Mouse (Mus musculus): ENCODE measurements around the gene Ccdc138. TPM values are rescaled to one million over a fixed set of nuclear protein-coding genes. Genes with fewer than 3 reads are reported as not detected.
"Not testable (repeated sequence)": the region's sequence is repeated elsewhere in the genome, so short reads cannot be mapped to it uniquely, and the experiment has no call there.

The Ccdc138 gene
- polyA plus RNA-seq, 1 experiment from 2014 or later: 11.3 TPM

GRCm38 (mm10) chr10:58530896-58531790 lies 33.4 kb downstream of the Ccdc138 start:
- ATAC-seq (replicated peaks): no peak
- H3K27me3 ChIP-seq: no peaks in the 10 kb centered on the region
- no peak overlapping the region for H3K4me2 ChIP-seq (replicated peaks)
- 82% methylated on average over 10 of the region's 10 CpGs for WGBS
- H3K4me1 ChIP-seq: no peaks in the 10 kb centered on the region
- no peak overlapping the region for H3K9ac ChIP-seq (replicated peaks)
- no peak overlapping the region for H3K4me3 ChIP-seq
- 0 out of 2 replicates have a peak, but pooled peaks cover 3% of the 10 kb centered on the region for H3K36me3 ChIP-seq
- H3K27ac ChIP-seq (replicated peaks): no peak overlapping the region
- H3K9me3 ChIP-seq: 0 out of 2 replicates have a peak, but pooled peaks cover 4% of the 10 kb centered on the region

GRCm38 (mm10) chr10:58532177-58532576 lies 34.4 kb downstream of the Ccdc138 start:
- 97% methylated on average over 2 of the region's 2 CpGs for WGBS
- ATAC-seq (replicated peaks): no peak
- no peak overlapping the region for H3K27ac ChIP-seq (replicated peaks)
- H3K9me3 ChIP-seq: 0 out of 2 replicates have a peak, but pooled peaks cover 4% of the 10 kb centered on the region
- no peaks in the 10 kb centered on the region for H3K4me1 ChIP-seq
- no peak overlapping the region for H3K9ac ChIP-seq (replicated peaks)
- 0 out of 2 replicates have a peak, but pooled peaks cover 3% of the 10 kb centered on the region for H3K36me3 ChIP-seq
- H3K4me2 ChIP-seq (replicated peaks): no peak overlapping the region
- H3K4me3 ChIP-seq: no peak overlapping the region
- H3K27me3 ChIP-seq: no peaks in the 10 kb centered on the region

GRCm38 (mm10) chr10:58536276-58536675 lies 38.5 kb downstream of the Ccdc138 start:
- H3K9me3 ChIP-seq; H3K4me3 ChIP-seq; H3K4me1 ChIP-seq; H3K36me3 ChIP-seq; ATAC-seq (replicated peaks); H3K27ac ChIP-seq (replicated peaks); H3K4me2 ChIP-seq (replicated peaks); H3K9ac ChIP-seq (replicated peaks); H3K27me3 ChIP-seq: not testable (repeated sequence)
- WGBS: 90% methylated on average over 5 of the region's 5 CpGs

GRCm38 (mm10) chr10:58540613-58541012 lies 42.9 kb downstream of the Ccdc138 start:
- no peak overlapping the region for H3K4me2 ChIP-seq (replicated peaks)
- WGBS: 49% methylated on average over 13 of the region's 13 CpGs
- no peak overlapping the region for H3K9ac ChIP-seq (replicated peaks)
- H3K27ac ChIP-seq (replicated peaks): no peak overlapping the region
- H3K9me3 ChIP-seq: no peaks in the 10 kb centered on the region
- no peaks in the 10 kb centered on the region for H3K27me3 ChIP-seq
- no peak overlapping the region for H3K4me3 ChIP-seq
- ATAC-seq (replicated peaks): no peak
- H3K4me1 ChIP-seq: no peaks in the 10 kb centered on the region
- peaks cover 9% of the 10 kb centered on the region; the same call in 1 of the 2 replicates for H3K36me3 ChIP-seq

GRCm38 (mm10) chr10:58548739-58549138 lies 51.0 kb downstream of the Ccdc138 start:
- H3K4me1 ChIP-seq: no peaks in the 10 kb centered on the region
- H3K9ac ChIP-seq (replicated peaks): no peak overlapping the region
- H3K27me3 ChIP-seq: no peaks in the 10 kb centered on the region
- no peaks in the 10 kb centered on the region for H3K9me3 ChIP-seq
- ATAC-seq (replicated peaks): no peak
- no peaks in the 10 kb centered on the region for H3K36me3 ChIP-seq
- H3K4me2 ChIP-seq (replicated peaks): no peak overlapping the region
- H3K4me3 ChIP-seq: no peak overlapping the region
- H3K27ac ChIP-seq (replicated peaks): no peak overlapping the region

GRCm38 (mm10) chr10:58554693-58555387 lies 57.1 kb downstream of the Ccdc138 start:
- 85% methylated on average over 8 of the region's 8 CpGs for WGBS
- H3K9ac ChIP-seq (replicated peaks): no peak overlapping the region
- no peaks in the 10 kb centered on the region for H3K4me1 ChIP-seq
- no peak overlapping the region for H3K4me3 ChIP-seq
- H3K9me3 ChIP-seq: no peaks in the 10 kb centered on the region
- no peak overlapping the region for H3K4me2 ChIP-seq (replicated peaks)
- no peak for ATAC-seq (replicated peaks)
- no peaks in the 10 kb centered on the region for H3K36me3 ChIP-seq
- no peaks in the 10 kb centered on the region for H3K27me3 ChIP-seq
- H3K27ac ChIP-seq (replicated peaks): no peak overlapping the region

GRCm38 (mm10) chr10:58559098-58559497 lies 61.4 kb downstream of the Ccdc138 start:
- ATAC-seq (replicated peaks): 0 out of 2 replicates have a peak, but pooled peaks have one; percentile 70
- 0 out of 2 replicates have a peak, but pooled peaks cover 2% of the 10 kb centered on the region for H3K4me1 ChIP-seq
- H3K9me3 ChIP-seq: no peaks in the 10 kb centered on the region
- H3K4me2 ChIP-seq (replicated peaks): no peak overlapping the region
- no peak overlapping the region for H3K9ac ChIP-seq (replicated peaks)
- no peak overlapping the region for H3K27ac ChIP-seq (replicated peaks)
- H3K36me3 ChIP-seq: no peaks in the 10 kb centered on the region
- WGBS: 31% methylated on average over 7 of the region's 7 CpGs
- H3K4me3 ChIP-seq: no peak overlapping the region
- no peaks in the 10 kb centered on the region for H3K27me3 ChIP-seq

GRCm38 (mm10) chr10:58559901-58560300 lies 62.2 kb downstream of the Ccdc138 start:
- no peaks in the 10 kb centered on the region for H3K36me3 ChIP-seq
- H3K9me3 ChIP-seq: no peaks in the 10 kb centered on the region
- no peak overlapping the region for H3K9ac ChIP-seq (replicated peaks)
- 0 out of 2 replicates have a peak, but pooled peaks cover 2% of the 10 kb centered on the region for H3K4me1 ChIP-seq
- no peak overlapping the region for H3K4me2 ChIP-seq (replicated peaks)
- ATAC-seq (replicated peaks): peak; percentile 87
- no peak overlapping the region for H3K4me3 ChIP-seq
- H3K27me3 ChIP-seq: no peaks in the 10 kb centered on the region
- no peak overlapping the region for H3K27ac ChIP-seq (replicated peaks)
- 16% methylated on average over 3 of the region's 3 CpGs for WGBS

- H3K27me3 ChIP-seq: no peaks in the 10 kb centered on the region
Measured at GRCm38 (mm10) chr10:58560521-58560920, 62.8 kb downstream of the Ccdc138 start.

GRCm38 (mm10) chr10:58585427-58586223 lies 87.9 kb downstream of the Ccdc138 start:
- WGBS: 81% methylated on average over 5 of the region's 5 CpGs
- Histone ChIP-seq H3K27ac (replicated peaks) (no peak overlapping the region), H3K4me1 (no peaks in the 10 kb centered on the region), H3K4me2 (replicated peaks) (no peak overlapping the region), H3K27me3 (no peaks in the 10 kb centered on the region), H3K9ac (replicated peaks) (no peak overlapping the region), H3K36me3 (no peaks in the 10 kb centered on the region), H3K9me3 (no peaks in the 10 kb centered on the region), H3K4me3 (no peak overlapping the region)
- no peak for ATAC-seq (replicated peaks)

More at GRCm38 (mm10) chr10:58560521-58560920, 62.8 kb downstream of the Ccdc138 start:
- Histone ChIP-seq H3K9me3 (no peaks in the 10 kb centered on the region), H3K36me3 (no peaks in the 10 kb centered on the region), H3K27ac (replicated peaks) (no peak overlapping the region), H3K4me2 (replicated peaks) (no peak overlapping the region), H3K4me1 (0 out of 2 replicates have a peak, but pooled peaks cover 2% of the 10 kb centered on the region), H3K9ac (replicated peaks) (no peak overlapping the region), H3K4me3 (no peak overlapping the region)
- 92% methylated on average over 6 of the region's 6 CpGs for WGBS
- ATAC-seq (replicated peaks): no peak

- H3K9me3 ChIP-seq: 0 out of 2 replicates have a peak, but pooled peaks cover 5% of the 10 kb centered on the region
- no peaks in the 10 kb centered on the region for H3K36me3 ChIP-seq
- no peak overlapping the region for H3K4me2 ChIP-seq (replicated peaks)
- no peak overlapping the region for H3K27ac ChIP-seq (replicated peaks)
- no peak overlapping the region for H3K9ac ChIP-seq (replicated peaks)
- H3K27me3 ChIP-seq: no peaks in the 10 kb centered on the region
- no peaks in the 10 kb centered on the region for H3K4me1 ChIP-seq
- 86% methylated on average over 3 of the region's 3 CpGs for WGBS
- H3K4me3 ChIP-seq: no peak overlapping the region
- no peak for ATAC-seq (replicated peaks)
Measured at GRCm38 (mm10) chr10:58594486-58594885, 96.7 kb downstream of the Ccdc138 start.

Data from forebrain, embryonic 15.5 days (tissue).